Mouse (Mus musculus) heart, embryonic 12.5 days (tissue): ENCODE data around the gene Rnf215. TPM values are rescaled to one million over a fixed set of nuclear protein-coding genes. Genes with fewer than 3 reads are reported as not detected.

Experiments
- ATAC-seq: fragments of 200-750 bp; cut with Nextera tagmentation; 2 replicates; pipeline ENCODE4 v1.8.0; 2017; ENCODE audit warnings: moderate TSS enrichment, moderate library complexity; ENCODE audit not compliant: insufficient number of reproducible peaks, low FRiP score
- H3K27ac ChIP-seq: fragments of 300-500 bp; sonication (generic); 2 replicates; pipeline ENCODE4 v1.5.1; 2016; ENCODE audit warnings: mild to moderate bottlenecking, moderate library complexity; ENCODE audit not compliant: poor library complexity, severe bottlenecking
- H3K27me3 ChIP-seq: fragments of 300-500 bp; sonication (generic); replicated peaks from 2 replicates; pipeline ENCODE4 v1.6.1; 2016; ENCODE audit warnings: mild to moderate bottlenecking, moderate library complexity
- H3K36me3 ChIP-seq: fragments of 300-500 bp; sonication (generic); 2 replicates; pipeline ENCODE4 v1.6.1; 2016; ENCODE audit warnings: mild to moderate bottlenecking, moderate library complexity
- H3K4me1 ChIP-seq: fragments of 300-500 bp; sonication (generic); replicated peaks from 2 replicates; pipeline ENCODE4 v1.6.1; 2016; ENCODE audit warnings: mild to moderate bottlenecking
- H3K4me2 ChIP-seq: fragments of 300-500 bp; sonication (generic); 2 replicates; pipeline ENCODE4 v1.6.1; 2016; ENCODE audit warnings: mild to moderate bottlenecking, moderate library complexity
- H3K4me3 ChIP-seq: fragments of 300-500 bp; sonication (generic); 2 replicates; pipeline ENCODE4 v1.5.1; 2016; ENCODE audit warnings: mild to moderate bottlenecking
- H3K9ac ChIP-seq: fragments of 300-500 bp; sonication (generic); 2 replicates; pipeline ENCODE4 v1.6.1; 2016; ENCODE audit warnings: mild to moderate bottlenecking, moderate library complexity
- H3K9me3 ChIP-seq: fragments of 300-500 bp; sonication (generic); replicated peaks from 2 replicates; pipeline ENCODE4 v1.6.1; 2016; ENCODE audit warnings: mild to moderate bottlenecking, moderate library complexity
- WGBS: fragments of 180-500 bp; shearing (Covaris S2); methylation state at CpG from one replicate; pipeline ENCODE4 v1.1.7; 2016; 5-methylcytosine and 5-hydroxymethylcytosine counted together
- polyA plus RNA-seq: library from polyadenylated mRNA; unstranded; fragments of >200 nt; fragmentation: Nextera tagmentation; extraction: Ambion mirVana; gene quantifications from 2 replicates; pipeline ENCODE4 v1.2.1, GENCODE M21; 2016

Rnf215 gene
- polyA plus RNA-seq, 1 experiment from 2014 or later = 22.0 TPM

- Histone ChIP-seq H3K27me3 (no peaks in the 10 kb centered on the region), H3K4me2 (no peak overlapping the region), H3K27ac (no peak overlapping the region), H3K36me3 (peaks cover 28% of the 10 kb centered on the region), H3K4me3 (no peak overlapping the region), H3K9me3 (no peaks in the 10 kb centered on the region), H3K4me1 (peaks cover 5% of the 10 kb centered on the region), H3K9ac (no peak overlapping the region)
- 84% methylated on average over 9 of the region's 9 CpGs for WGBS
- ATAC-seq = no peak
Observed at GRCm38 (mm10) chr11:4148536-4149156, 13.6 kb downstream of the Rnf215 start.

- peaks cover 5% of the 10 kb centered on the region for H3K4me1 ChIP-seq
- no peak overlapping the region for H3K27ac ChIP-seq
- no peak overlapping the region for H3K4me3 ChIP-seq
- no peaks in the 10 kb centered on the region for H3K9me3 ChIP-seq
- H3K36me3 ChIP-seq = peaks cover 17% of the 10 kb centered on the region; the same call in 1 of the 2 replicates
- H3K9ac ChIP-seq = no peak overlapping the region
- ATAC-seq = no peak
- WGBS = 89% methylated on average over 6 of the region's 6 CpGs
- H3K4me2 ChIP-seq = no peak overlapping the region
- H3K27me3 ChIP-seq = no peaks in the 10 kb centered on the region
Observed at GRCm38 (mm10) chr11:4149886-4150285, 14.9 kb downstream of the Rnf215 start.

- H3K4me3 ChIP-seq = no peak overlapping the region
- H3K9ac ChIP-seq = no peak overlapping the region
- no peak overlapping the region for H3K27ac ChIP-seq
- 0 out of 2 replicates have a peak, but pooled peaks cover 4% of the 10 kb centered on the region for H3K36me3 ChIP-seq
- no peak overlapping the region for H3K4me2 ChIP-seq
- 85% methylated on average over 7 of the region's 7 CpGs for WGBS
- H3K27me3 ChIP-seq = no peaks in the 10 kb centered on the region
- ATAC-seq = no peak
- peaks cover 6% of the 10 kb centered on the region; the same call in 1 of the 2 replicates for H3K4me1 ChIP-seq
- no peaks in the 10 kb centered on the region for H3K9me3 ChIP-seq
Observed at GRCm38 (mm10) chr11:4153694-4154093, 18.7 kb downstream of the Rnf215 start.

- no peak overlapping the region for H3K4me2 ChIP-seq
- 51% methylated on average over 5 of the region's 5 CpGs for WGBS
- no peak for ATAC-seq
- H3K27me3 ChIP-seq = no peaks in the 10 kb centered on the region
- H3K9me3 ChIP-seq = no peaks in the 10 kb centered on the region
- no peak overlapping the region for H3K9ac ChIP-seq
- H3K4me1 ChIP-seq = peaks cover 12% of the 10 kb centered on the region
- no peaks in the 10 kb centered on the region for H3K36me3 ChIP-seq
- no peak overlapping the region for H3K27ac ChIP-seq
- H3K4me3 ChIP-seq = no peak overlapping the region
Observed at GRCm38 (mm10) chr11:4155641-4156040, 20.6 kb downstream of the Rnf215 start.

GRCm38 (mm10) chr11:4158676-4159075 lies 23.7 kb downstream of the Rnf215 start:
- peaks cover 31% of the 10 kb centered on the region for H3K4me1 ChIP-seq
- 62% methylated on average over 3 of the region's 3 CpGs for WGBS
- H3K27me3 ChIP-seq = no peaks in the 10 kb centered on the region
- H3K36me3 ChIP-seq = peaks cover 26% of the 10 kb centered on the region
- peak overlapping the region; percentile 99; the same call in 1 of the 2 replicates for H3K4me2 ChIP-seq
- H3K9me3 ChIP-seq = no peaks in the 10 kb centered on the region
- no peak overlapping the region for H3K9ac ChIP-seq
- H3K27ac ChIP-seq = no peak overlapping the region
- H3K4me3 ChIP-seq = 0 out of 2 replicates have a peak overlapping the region, but pooled peaks have one; percentile 1
- no peak for ATAC-seq

- 2% methylated on average over 54 of the region's 54 CpGs for WGBS
- Histone ChIP-seq H3K27me3 (no peaks in the 10 kb centered on the region), H3K4me1 (peaks cover 37% of the 10 kb centered on the region)
Observed at GRCm38 (mm10) chr11:4159808-4160708, 25.1 kb downstream of the Rnf215 start, which contains the start of the genes Ccdc157 and Sf3a1. Gene Ccdc157, minus strand, starts transcription at chr11:4160293. Gene Sf3a1, plus strand, starts transcription at chr11:4160350.

GRCm38 (mm10) chr11:4160758-4161480 lies 25.9 kb downstream of the Rnf215 start:
- Histone ChIP-seq H3K9me3 (no peaks in the 10 kb centered on the region), H3K27ac (peak overlapping the region; percentile 92; the same call in 1 of the 2 replicates), H3K4me2 (peak overlapping the region; percentile 99), H3K9ac (peak overlapping the region; percentile 90), H3K4me3 (peak overlapping the region; percentile 84), H3K36me3 (peaks cover 47% of the 10 kb centered on the region), H3K4me1 (peaks cover 37% of the 10 kb centered on the region), H3K27me3 (no peaks in the 10 kb centered on the region)
- ATAC-seq = 0 out of 2 replicates have a peak, but pooled peaks have one; percentile 2
- 7% methylated on average over 15 of the region's 15 CpGs for WGBS

More at GRCm38 (mm10) chr11:4159808-4160708, 25.1 kb downstream of the Rnf215 start, which contains the start of the genes Ccdc157 and Sf3a1:
- H3K9ac ChIP-seq = peak within 1 kb of the TSS; percentile 90
- ATAC-seq = peak; percentile 96
- peak within 1 kb of the TSS; percentile 84 for H3K4me3 ChIP-seq
- no peaks in the 10 kb centered on the region for H3K9me3 ChIP-seq
- peak within 1 kb of the TSS; percentile 92 for H3K27ac ChIP-seq
- peak within 1 kb of the TSS; percentile 99 for H3K4me2 ChIP-seq
- H3K36me3 ChIP-seq = peaks cover 38% of the 10 kb centered on the region

GRCm38 (mm10) chr11:4164701-4165100 lies 29.7 kb downstream of the Rnf215 start:
- Histone ChIP-seq H3K9ac (no peak overlapping the region; the same call in 1 of the 2 replicates), H3K9me3 (no peaks in the 10 kb centered on the region), H3K4me1 (peaks cover 29% of the 10 kb centered on the region), H3K27ac (no peak overlapping the region), H3K4me2 (no peak overlapping the region), H3K36me3 (peaks cover 82% of the 10 kb centered on the region), H3K4me3 (no peak overlapping the region), H3K27me3 (no peaks in the 10 kb centered on the region)
- 86% methylated on average over 2 of the region's 2 CpGs for WGBS
- ATAC-seq = no peak

GRCm38 (mm10) chr11:4166467-4167090 lies 31.6 kb downstream of the Rnf215 start:
- Histone ChIP-seq H3K27ac (no peak overlapping the region), H3K27me3 (no peaks in the 10 kb centered on the region)

GRCm38 (mm10) chr11:4174586-4174985 lies 39.6 kb downstream of the Rnf215 start:
- 91% methylated on average over 5 of the region's 5 CpGs for WGBS

More at GRCm38 (mm10) chr11:4166467-4167090, 31.6 kb downstream of the Rnf215 start:
- H3K9ac ChIP-seq = no peak overlapping the region
- H3K9me3 ChIP-seq = no peaks in the 10 kb centered on the region
- ATAC-seq = no peak
- no peak overlapping the region for H3K4me2 ChIP-seq
- peaks cover 17% of the 10 kb centered on the region for H3K4me1 ChIP-seq
- H3K4me3 ChIP-seq = no peak overlapping the region
- 88% methylated on average over 7 of the region's 7 CpGs for WGBS
- peaks cover 94% of the 10 kb centered on the region for H3K36me3 ChIP-seq

More at GRCm38 (mm10) chr11:4174586-4174985, 39.6 kb downstream of the Rnf215 start:
- peaks cover 10% of the 10 kb centered on the region for H3K4me1 ChIP-seq
- no peak for ATAC-seq
- H3K4me3 ChIP-seq = no peak overlapping the region
- H3K27me3 ChIP-seq = no peaks in the 10 kb centered on the region
- no peak overlapping the region for H3K4me2 ChIP-seq
- H3K36me3 ChIP-seq = peaks cover 99% of the 10 kb centered on the region
- no peak overlapping the region for H3K27ac ChIP-seq
- no peaks in the 10 kb centered on the region for H3K9me3 ChIP-seq
- no peak overlapping the region for H3K9ac ChIP-seq
